Mouse (Mus musculus) G1E (cell line): Measurements from ENCODE around the gene Ndufa13.

Experiments used
- CTCF ChIP-seq: IDR thresholded peaks from 2 replicates; pipeline ENCODE4 v1.5.1; 2012; ENCODE audit warnings: low read depth, low read length, inconsistent platforms, mixed read lengths
- GATA1 ChIP-seq: IDR thresholded peaks from 2 replicates; pipeline ENCODE4 v1.6.1; 2012; ENCODE audit warnings: borderline replicate concordance, low read length, inconsistent platforms, mixed read lengths

DNA sequence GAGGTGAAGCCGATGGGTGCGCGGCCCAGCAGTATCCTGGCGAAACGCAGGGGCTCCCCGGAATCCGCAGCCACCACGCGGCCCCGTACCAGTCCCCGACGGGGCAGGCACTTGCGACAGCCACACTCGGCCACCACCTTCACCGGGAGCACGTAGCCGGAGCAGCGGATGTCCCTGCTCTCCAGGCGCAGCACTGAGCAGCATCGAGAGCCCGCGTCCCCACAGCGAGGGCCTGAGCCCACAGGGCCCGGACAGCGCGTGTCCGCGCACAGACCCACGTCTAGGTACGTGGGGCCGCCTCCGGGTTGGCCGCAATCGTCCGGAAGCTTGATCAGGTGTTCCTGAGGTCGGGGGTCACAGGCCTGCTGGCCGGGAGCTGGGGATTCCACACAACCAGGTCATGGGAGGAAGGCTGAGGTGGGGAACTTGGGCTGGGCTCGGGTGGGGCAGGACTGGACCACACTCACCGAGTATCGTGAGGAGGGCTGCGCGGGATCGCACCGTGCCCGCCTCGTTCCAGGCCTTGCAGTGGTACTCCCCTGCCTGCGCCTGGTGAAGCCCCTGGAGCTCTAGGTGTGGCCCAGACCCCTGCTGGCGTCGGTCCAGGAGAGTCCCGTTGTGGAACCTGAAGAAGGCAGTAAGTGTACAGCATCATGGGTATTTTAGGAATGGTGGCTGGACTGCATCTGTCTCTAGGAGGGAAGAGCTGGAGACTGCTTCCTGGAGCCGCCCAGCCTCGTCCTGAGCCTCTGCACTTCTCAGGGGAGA, 19.3 kb downstream of the Ndufa13 start:
- TF ChIP-seq CTCF, result no peak
- no peak for TF ChIP-seq GATA1
